Mouse (Mus musculus) thymus, postnatal 36 days (tissue): ENCODE results near the gene Gm14226.
"Not testable (repeated sequence)": the region's sequence is repeated elsewhere in the genome, so short reads cannot be mapped to it uniquely, and the experiment has no call there.

ENCODE experiments used
- DNase-seq, 2 experiments: peaks; one replicate each; pipeline ENCODE4 v3.0.0; 2022; ENCODE audit warnings: mixed read lengths in 2 of 2

Gm14226 gene

DNA sequence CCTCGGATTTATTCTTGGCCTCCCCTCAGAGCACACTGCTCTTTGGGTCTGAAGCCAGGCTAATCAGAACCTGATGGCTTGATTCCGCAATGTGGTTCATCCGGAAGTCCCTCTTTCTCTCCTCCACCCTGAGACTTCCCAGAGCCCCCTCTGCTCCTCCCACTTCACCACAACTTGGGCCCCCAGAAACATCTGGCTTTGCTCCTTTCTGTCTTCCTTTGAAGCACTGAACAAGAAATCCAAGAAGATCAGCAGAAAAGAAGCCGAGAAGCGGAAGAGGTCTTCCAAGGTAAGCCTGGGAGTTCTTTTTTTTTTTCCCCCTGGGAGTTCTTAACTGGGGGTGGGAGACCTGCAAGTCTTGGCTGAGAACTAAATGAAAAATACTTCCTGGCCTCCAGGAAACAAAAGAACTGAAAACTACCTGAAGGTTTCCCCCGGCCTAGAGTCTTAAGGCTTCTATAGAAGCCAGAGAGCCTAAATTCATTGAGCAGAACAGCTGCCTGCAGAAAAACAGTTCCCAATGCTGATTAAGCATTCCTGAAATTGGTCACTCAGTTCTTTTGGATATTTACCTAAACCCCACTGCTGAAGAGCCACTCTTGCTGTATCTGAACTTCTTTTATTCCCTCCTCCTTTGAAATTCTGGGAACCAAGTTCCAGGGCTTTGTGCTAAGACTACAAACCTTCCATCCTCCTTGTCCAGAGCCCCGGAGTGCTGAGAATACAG, 29.5 kb downstream of the Gm14226 start:
- peak; percentile 17 to 43 for DNase-seq

DNA sequence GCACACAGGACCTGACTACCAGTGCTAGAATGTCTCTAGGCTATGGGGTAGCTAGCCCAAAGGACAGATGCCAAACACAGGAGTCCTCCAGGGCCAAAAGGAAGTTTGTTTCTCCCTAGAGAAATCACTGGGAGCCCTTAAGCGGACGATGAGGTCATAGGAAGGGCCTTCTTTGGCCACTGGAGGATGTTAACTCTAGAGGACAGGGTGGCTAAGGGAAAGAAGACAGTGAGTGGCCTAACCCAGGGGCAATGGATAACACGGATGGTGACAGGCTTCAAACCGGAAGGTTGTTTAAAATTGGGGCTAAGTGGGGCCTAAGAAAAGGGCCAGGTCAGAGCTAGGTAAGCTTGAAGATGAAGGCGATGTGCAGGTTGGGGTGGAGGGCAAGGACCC, 32.0 kb downstream of the Gm14226 start:
- DNase-seq: no peak

DNA sequence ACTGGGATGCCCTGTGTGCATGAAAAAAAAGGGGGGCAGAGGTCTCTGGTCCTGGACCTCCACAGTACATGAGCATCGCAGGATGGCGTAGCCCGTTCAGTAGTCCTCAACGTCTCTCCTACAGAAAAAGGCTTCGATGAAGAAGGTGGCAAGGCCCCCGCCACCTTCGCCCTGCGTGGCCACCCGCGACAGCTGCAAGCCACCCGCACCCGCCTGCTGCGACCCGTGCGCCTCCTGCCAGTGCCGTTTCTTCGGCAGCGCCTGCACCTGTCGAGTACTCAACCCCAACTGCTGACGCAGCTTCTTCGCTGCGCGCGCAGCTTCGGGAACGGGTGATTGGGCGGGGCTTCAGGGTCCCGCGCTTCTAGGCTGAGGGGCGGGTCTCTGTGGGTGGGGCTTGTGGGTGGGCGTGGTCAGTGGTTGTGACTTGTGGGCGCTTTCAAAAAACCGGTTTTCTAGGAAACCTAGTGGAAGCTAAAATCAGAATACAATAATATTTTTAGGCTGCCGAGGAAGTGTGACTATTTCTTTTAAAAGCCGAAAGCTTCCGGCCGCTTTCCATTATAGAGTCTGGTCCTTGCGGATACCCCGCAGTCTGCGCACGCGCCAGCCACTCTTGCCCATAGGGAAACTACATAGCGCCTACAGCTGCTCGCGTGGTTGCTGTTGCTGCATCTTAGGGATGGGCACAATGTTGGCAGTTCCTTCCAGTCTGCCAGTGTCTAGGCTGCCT, 32.6 kb downstream of the Gm14226 start:
- DNase-seq: peak; percentile 97 to 98

DNA sequence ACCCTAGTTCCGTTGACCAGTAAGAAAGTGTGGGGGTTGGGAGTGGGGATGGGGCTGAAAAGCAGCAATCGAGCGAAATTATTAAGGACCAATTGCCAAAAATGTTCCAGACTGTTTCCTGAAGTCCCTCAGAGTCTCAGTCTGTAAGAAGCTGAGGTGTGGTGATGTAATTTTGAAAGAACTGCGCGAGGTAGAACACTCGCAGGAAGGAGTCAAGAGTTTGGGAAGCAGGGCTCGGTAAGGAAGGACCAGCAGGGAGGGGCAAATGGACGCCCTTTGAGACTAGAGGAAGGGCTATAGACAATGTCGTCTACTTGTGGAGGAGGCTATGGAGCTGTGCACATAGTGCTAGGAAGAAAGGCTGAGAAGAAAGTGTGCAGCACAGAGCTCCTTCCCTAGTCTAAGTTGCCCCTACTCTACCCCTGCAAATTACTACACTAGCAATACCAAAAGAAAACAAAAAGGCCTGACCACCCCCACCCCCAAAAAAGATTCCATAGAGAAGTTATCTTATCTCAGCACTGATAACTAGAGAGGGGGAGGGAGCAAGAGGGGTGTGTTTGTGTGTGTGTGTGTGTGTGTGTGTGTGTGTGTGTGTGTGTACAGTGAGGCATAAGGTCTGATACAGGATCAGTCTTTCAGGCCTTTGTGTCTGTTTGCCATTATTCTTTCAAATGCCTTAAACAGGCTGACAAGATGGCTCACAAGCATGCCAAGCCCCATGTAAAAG, 33.7 kb downstream of the Gm14226 start:
- no peak for DNase-seq

DNA sequence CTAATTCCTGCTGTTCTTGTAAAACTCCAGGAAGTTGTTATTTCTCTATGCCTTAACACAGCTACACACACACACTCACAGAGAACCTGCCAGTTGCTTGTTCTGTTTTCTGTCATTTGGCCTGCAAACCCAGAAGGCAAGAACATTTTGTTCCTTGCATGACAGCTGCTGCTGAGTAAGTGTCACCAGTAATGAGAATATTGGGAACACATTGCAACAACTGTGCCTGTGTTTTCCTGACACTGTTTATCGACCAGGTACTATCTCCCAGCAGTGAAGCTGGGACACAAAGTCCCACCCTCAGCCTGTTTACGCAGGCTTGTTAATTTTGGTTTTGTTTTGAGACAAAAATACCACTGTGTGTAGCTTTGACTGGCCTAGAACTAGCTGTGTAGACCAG, 34.6 kb downstream of the Gm14226 start:
- DNase-seq: no peak

DNA sequence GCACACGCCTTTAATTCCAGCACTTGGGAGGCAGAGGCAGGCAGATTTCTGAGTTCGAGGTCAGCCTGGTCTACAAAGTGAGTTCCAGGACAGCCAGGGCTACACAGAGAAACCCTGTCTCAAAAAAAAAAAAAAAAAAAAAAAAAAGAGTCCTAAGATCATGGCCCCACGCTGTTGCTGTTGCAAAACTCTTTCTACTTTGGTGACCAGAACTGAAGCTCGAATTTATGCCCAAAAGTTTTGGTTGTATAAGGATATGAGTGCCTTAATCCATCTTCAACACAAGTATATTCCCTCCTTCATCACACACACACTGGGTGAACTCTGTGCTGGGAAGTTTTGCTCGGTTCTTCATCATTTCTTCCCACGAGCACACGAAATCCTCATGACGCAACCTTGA, 35.4 kb downstream of the Gm14226 start:
- DNase-seq: not testable (repeated sequence)

DNA sequence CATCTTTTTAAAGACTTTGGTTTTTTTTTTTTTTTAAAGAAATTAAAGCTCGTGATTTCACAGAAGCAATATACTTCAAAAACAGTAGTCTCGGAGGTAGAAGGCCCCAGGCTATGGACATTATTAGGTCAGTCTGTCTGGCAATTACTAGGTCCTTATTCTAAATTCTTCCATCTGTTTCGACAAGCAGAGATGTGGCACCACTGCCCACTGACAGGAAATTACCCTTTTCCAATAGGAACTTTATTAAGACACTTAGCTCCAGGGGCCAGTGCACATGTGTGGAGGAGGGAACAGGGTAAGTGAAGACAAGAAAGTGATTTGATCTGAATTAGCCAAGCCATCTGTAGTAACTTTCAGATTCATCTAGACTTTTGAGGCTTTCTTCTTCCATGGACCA, 36.6 kb downstream of the Gm14226 start:
- no peak for DNase-seq

DNA sequence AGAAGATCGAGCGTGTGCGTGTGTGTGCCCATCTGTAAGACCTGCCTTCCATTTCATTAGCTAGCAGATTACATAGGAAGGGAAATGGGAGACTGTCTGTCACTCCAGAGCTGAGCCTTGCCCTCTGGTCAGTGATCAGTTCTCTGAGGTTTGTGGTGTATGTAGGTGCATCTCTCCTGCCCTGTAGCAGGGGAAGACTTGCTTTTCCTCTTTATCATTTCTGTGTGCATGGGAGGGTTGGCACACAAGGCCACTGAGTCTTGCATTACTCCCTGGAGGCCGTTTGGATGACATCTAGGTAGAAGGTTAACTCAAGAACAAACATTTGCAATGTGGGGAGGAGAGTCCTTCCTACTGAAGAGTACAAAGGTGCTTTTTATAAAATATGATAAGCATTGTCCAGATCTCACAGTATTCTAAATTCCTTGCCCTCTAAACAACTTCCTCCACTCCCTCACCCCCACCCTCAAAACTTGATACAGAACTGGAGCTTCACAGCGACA, 38.1 kb downstream of the Gm14226 start:
- DNase-seq: no peak

DNA sequence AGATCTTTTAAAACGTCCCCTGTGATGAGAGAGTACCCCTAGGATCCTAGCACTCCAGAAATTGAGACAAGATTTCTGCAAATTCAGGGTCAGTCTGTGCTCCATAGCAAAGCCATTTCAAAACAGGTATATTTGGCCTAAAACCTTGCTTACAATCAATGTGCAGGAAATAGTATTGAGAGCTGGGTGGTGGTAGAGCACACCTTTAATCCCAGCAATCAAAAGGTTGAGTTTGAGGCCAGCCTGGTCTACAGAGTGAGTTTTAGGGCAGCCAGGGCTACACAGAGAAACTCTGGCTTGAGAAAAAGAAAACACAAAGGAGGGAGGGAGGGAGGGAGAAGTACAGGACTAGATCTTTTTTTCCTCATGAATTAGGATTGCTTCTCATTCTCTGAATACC, 39.3 kb downstream of the Gm14226 start:
- no peak for DNase-seq

DNA sequence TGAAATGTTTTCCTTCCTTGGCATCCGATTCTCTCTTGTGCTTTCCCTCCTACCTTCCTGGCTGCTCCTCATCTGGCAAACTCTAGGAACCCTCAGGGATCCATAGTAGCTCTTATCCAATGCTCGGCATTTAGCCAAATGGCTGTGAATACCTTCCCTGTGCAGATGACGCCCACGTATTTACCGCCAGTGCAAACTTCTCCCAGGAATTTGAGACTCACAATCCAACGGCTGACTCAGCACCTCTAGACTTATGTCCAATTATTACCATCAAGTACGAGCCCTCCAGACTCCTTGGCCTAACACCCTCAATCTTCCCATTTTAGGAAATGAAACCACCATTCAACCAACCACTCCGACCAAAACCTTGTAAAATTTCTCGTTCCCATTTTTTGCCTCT, 53.0 kb downstream of the Gm14226 start:
- DNase-seq: no peak

DNA sequence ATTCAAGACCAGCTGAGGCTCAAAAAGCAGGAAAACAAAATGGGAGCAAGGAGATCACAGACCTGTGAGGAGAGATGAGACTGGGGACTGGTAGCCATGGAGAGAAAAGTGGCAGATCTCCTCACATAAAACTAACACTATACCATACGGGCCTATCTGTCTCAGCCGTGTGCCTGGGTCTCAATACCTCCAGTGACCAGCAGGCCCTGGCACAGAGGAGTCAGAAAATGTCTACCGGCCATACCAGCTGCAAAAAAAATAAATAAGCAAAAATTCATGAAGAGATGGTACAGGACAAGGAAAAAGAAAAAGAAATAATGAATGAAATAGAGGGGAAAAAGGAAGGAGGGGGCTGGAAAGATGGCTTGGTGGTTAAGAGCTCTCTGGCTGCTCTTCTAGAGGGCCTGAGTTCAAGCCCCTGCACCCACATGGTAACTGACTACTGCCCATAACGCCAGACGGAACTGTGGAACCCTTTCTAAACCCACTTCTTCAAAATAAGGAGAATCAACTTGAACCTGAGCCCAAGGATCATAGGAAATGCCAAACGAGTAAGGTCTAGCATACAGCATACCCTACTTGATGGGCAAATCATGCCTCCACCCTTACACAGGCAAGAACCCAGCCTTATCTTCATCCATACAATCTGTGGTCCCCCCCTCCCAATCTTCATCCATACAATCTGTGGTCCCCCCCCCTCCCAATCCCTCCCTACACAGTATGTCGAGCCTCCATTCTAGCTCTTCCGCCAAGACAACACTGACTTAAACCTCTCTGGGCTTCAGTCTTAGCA, 54.5 kb downstream of the Gm14226 start:
- DNase-seq: no peak

DNA sequence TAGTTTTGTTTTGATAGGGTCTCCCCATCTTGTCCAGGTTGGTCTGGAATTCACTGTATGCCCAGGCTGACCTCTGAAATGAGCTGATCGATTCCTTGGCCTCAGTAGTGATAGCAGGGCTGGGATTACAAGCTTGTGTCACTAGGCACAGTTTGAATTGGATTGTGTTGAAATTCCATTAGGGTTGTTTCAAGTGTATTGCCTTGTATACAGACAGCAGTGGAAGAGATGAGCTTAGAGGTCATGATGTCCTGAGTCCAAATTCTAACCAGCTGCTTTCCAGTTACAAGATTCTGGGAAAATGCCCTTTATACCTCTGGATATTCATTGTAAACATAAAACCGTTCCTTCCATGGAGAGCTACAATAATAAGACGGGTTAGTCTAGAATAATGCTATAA, 55.3 kb downstream of the Gm14226 start:
- no peak for DNase-seq

DNA sequence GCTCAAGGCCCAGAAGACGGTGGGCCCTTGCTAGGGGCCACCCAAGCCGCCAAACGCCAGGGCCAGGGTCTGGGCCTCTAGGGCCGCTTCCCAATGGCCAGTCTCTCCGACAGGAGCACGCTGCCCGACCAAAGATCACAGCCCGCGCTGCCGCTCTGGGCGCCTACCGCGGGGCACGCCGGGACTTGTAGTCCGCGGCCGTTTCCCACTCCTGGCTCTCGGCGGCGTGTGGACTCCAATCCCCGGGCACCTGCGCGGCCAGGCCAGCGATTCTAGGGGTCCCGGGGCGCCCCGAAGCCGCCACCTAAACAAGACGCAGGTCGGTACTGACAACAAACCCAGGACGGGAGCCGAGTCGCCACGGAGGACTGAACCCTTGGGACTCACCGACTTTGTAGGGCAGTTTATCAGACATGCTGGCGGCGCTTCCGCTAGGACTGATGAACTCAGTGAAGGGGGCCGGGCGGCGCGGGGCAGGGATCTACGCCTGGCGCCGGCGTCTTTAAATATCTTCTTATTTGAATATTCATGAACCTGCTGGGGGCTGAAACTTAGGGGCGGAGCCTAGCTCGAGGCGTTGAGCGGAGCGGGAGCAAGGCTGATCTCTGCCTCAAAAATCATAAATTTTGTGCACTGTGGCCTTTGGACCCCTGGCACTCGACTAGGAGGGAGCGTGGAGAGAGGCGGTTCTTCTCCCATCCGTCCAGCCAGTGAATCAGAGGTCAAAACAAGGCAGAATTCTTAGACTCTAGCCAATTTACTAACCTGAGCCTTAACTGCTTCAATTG, 56.1 kb downstream of the Gm14226 start, which contains the start of gene Ahcy:
TSS of gene Ahcy (minus strand) at position 520 of the 788 bp plus-strand sequence.
- DNase-seq: peak; percentile 89 to 90

DNA sequence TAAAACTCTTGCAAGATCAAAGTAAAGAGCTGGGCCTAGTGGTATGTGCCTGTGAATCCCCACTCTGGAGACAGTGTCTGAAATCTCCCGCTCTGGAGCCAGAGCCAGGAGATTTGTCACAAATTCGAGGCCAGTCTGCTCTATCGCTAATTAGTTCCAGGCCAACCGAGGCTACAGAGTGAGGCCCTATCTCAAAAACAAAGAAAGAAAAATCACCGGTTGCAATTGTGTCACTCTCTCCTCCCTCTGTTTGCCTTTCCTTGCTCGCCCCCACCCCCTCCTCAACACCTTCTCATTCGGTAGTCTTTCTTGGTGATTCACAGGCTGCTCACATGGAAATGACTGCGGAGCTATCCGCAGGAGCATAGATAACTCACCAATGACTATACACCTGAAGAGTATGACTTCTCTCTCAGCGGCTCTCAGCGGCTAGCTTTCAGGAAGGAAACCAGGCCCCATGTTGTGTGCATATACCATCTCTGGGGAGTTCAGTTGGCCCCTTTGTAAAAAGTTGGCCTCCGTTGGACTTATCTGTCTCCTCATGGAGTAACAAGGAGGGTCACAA, 56.8 kb downstream of the Gm14226 start:
- DNase-seq: peak in 1 of 2 experiments; percentile 13

DNA sequence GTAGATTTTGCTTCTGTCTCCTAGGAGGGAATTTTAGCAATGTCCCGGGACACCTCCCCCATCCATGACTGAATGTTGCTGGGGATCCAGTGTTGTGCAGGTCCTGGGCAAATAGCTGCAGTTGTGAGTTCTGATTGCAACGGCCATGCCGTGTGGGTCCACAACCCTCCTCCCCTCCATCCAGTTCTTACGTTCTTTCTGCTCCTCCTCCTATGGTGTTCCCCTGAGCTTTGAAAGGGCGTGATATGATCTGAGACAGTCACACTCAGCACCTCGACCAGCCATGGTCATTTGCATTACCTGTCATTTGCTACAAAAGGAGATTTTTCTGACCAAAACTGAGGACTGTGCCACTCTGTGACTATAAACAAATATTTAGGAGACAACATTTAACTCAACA, 57.6 kb downstream of the Gm14226 start:
- DNase-seq: no peak
